Mouse (Mus musculus) brain, adult 10 weeks (tissue): ENCODE measurements around the gene Zpbp. TPM values are rescaled to one million over a fixed set of nuclear protein-coding genes. Genes with fewer than 3 reads are reported as not detected.

ENCODE experiments used
- polyA plus RNA-seq: library from polyadenylated mRNA; stranded (reverse); fragments of 350-450 nt; fragmentation: Illumina TruSeq; extraction: RNeasy Lipid Tissue Mini Kit (QIAGEN cat#74804); gene quantifications from one replicate; pipeline ENCODE4 v1.2.3, GENCODE M21; 2015; ENCODE audit warnings: low read depth, low replicate concordance

The Zpbp gene
- polyA plus RNA-seq: 1.0 TPM

GRCm38 (mm10) chr11:11461635-11462560 lies at the start of gene Zpbp, which contains the start of gene Spata48:
TSS of gene Zpbp (minus strand) at chr11:11462408.
TSS of gene Spata48 (plus strand) at chr11:11462094.

Other genes with a start within 250 kb of the Zpbp start
- not detected for gene Spata48, start 314 bp downstream of the Zpbp start, polyA plus RNA-seq
- gene 4930512M02Rik, start 165.4 kb upstream of the Zpbp start, polyA plus RNA-seq: not detected
- 2.2 TPM for gene Ikzf1, start 222.6 kb upstream of the Zpbp start, polyA plus RNA-seq